Mouse (Mus musculus) myocyte (in vitro differentiated cells): ENCODE measurements around the gene Tbx20.

ENCODE experiments used
- E2F4 ChIP-seq: IDR thresholded peaks from one replicate; pipeline ENCODE4 v1.6.1; 2011; ENCODE audit warnings: mild to moderate bottlenecking, control low read depth, moderate library complexity; ENCODE audit not compliant: insufficient read depth
- POLR2A ChIP-seq: IDR thresholded peaks from one replicate; pipeline ENCODE4 v1.6.1; 2011; ENCODE audit warnings: low read depth, mild to moderate bottlenecking, control low read depth, moderate library complexity; ENCODE audit not compliant: insufficient read length
- TCF12 ChIP-seq: IDR thresholded peaks from one replicate; pipeline ENCODE4 v1.6.1; 2011; ENCODE audit warnings: mild to moderate bottlenecking, control low read depth; ENCODE audit not compliant: poor library complexity, insufficient read depth, severe bottlenecking
- TCF3 ChIP-seq: IDR thresholded peaks from one replicate; pipeline ENCODE4 v1.6.1; 2011; ENCODE audit warnings: low read depth, control low read depth; ENCODE audit not compliant: insufficient read length

DNA sequence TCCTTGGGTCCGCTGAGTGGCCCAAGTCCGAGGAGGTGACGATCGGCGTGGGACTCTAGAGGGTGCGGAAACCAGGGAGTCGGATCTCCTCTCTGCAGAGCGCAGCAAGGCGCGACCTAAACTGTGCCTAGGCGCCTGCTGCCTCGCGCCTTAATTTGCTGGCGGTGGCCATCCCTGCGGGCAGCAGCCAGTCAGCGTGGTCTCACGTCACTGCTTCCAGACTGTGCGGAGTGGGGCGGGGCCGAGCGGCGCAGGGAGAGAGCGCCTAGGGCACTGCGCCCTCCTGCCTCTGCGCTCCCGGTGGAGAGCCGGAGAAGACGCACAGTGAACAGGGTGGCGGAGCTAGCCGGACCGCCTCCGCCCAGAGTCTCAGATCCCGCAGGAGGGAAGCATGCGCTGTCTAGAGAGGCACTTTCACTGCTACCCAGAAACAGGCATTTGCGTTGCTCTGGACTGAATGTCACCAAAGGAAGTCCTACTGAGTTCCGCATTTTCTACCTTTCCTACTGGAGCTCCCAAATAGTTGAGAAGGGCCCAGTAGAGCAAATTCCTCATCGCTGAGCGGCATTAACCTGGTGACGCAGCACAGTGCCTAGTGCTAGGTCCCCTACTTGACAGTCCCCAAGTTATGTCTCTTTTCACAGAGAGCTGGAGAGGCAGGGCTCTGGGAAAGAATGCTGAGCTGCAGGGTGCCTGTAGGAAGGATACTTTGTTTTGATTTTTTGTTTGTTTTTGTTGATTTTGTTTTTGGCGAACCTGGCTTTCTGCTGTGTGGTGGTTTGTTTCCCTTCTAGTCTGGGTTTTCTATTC lies at the start of gene Tbx20:
- TF ChIP-seq POLR2A, result no peak
- no peak for TF ChIP-seq E2F4
- TF ChIP-seq TCF12, result no peak
- no peak for TF ChIP-seq TCF3
